Mouse (Mus musculus) CH12.LX (cell line): ENCODE measurements around the gene Myom1.

ENCODE experiments used
- CTCF ChIP-seq, 2 experiments: IDR thresholded peaks in 1 of 2; conservative IDR thresholded peaks in 1 of 2; 2 replicates each; pipeline ENCODE4 v1.5.1; 2011 to 2012; ENCODE audit warnings: low read depth in 2 of 2, low read length in 2 of 2, improper control_type of control experiment in 1 of 2, inconsistent platforms in 1 of 2, mild to moderate bottlenecking in 1 of 2, moderate library complexity in 1 of 2
- E2F4 ChIP-seq: IDR thresholded peaks from 2 replicates; pipeline ENCODE4 v1.6.1; 2011; ENCODE audit warnings: low read depth, low read length, improper control_type of control experiment; ENCODE audit not compliant: insufficient replicate concordance
- EP300 ChIP-seq: IDR thresholded peaks from 2 replicates; pipeline ENCODE4 v1.6.1; 2011; ENCODE audit warnings: low read length, improper control_type of control experiment
- IRF4 ChIP-seq: IDR thresholded peaks from 2 replicates; pipeline ENCODE4 v1.6.1; 2014; ENCODE audit warnings: low read depth, mild to moderate bottlenecking, inconsistent platforms, low read length, improper control_type of control experiment
- KAT2A ChIP-seq: IDR thresholded peaks from 2 replicates; pipeline ENCODE4 v1.6.1; 2012; ENCODE audit warnings: low read length, improper control_type of control experiment, inconsistent platforms; ENCODE audit not compliant: insufficient replicate concordance
- MAX ChIP-seq: IDR thresholded peaks from 2 replicates; pipeline ENCODE4 v1.6.1; 2011; ENCODE audit warnings: low read length, improper control_type of control experiment
- MAZ ChIP-seq: IDR thresholded peaks from 2 replicates; pipeline ENCODE4 v1.6.1; 2012; ENCODE audit warnings: low read depth, mild to moderate bottlenecking, inconsistent platforms, low read length, improper control_type of control experiment, moderate library complexity
- POLR2A ChIP-seq: IDR thresholded peaks from 2 replicates; pipeline ENCODE4 v1.6.1; 2011; ENCODE audit warnings: low read depth, mild to moderate bottlenecking, improper control_type of control experiment, low read length
- SIN3A ChIP-seq: IDR thresholded peaks from 2 replicates; pipeline ENCODE4 v1.6.1; 2012; ENCODE audit warnings: low read length, improper control_type of control experiment, inconsistent platforms
- USF1 ChIP-seq: IDR thresholded peaks from 2 replicates; pipeline ENCODE4 v1.6.1; 2014; ENCODE audit warnings: low read depth, mild to moderate bottlenecking, inconsistent platforms, low read length, improper control_type of control experiment
- USF2 ChIP-seq: conservative IDR thresholded peaks from 2 replicates; pipeline ENCODE4 v1.6.1; 2011; ENCODE audit warnings: low read depth, low read length, improper control_type of control experiment
- ZC3H11A ChIP-seq: IDR thresholded peaks from 2 replicates; pipeline ENCODE4 v1.6.1; 2012; ENCODE audit warnings: low read depth, mild to moderate bottlenecking, inconsistent platforms, low read length, improper control_type of control experiment
- ZKSCAN1 ChIP-seq: IDR thresholded peaks from 2 replicates; pipeline ENCODE4 v1.6.1; 2012; ENCODE audit warnings: low read depth, inconsistent platforms, low read length, improper control_type of control experiment, borderline replicate concordance

DNA sequence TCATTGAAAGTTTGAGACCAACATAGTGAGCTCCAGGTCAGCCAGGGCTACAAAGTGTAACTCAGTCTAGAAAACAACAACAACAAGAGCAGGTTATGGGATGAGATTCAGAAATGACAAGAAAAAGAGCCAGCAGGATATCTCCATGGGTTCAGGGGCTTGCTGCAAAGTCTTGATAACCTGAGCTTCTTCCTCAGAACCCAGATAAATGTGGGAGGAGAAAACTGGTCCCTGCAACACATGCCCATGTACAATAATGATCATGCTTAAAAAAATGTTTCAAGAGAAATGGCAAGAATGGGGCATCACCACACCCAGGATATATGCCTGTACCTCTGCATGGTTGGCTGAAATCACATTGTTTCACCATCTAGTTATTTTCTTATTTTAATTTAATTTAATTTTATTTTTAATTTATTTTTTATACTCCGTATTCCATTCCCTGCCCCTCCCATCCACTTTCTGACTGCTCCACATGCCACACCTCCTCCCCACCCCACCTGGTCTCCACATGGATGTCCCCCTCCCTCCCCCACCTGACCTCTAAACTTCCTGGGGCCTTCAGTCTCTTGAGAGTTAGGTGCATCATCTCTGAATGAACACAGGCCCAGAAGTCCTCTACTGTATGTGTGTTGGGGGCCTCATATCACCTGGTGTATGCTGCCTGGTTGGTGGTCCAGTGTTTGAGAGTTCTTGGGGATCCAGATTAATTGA lies 143.0 kb downstream of the Myom1 start:
- TF ChIP-seq CTCF (conservative IDR thresholded peaks at IDR 0.05 in 1 of 2, IDR thresholded peaks at IDR 0.05 in 1 of 2; ENCODE audit: low read depth in 2 of 2, low read length in 2 of 2), result no peak
- no peak for TF ChIP-seq EP300
- TF ChIP-seq MAX, result no peak
- TF ChIP-seq KAT2A, result no peak
- TF ChIP-seq ZKSCAN1, result no peak
- TF ChIP-seq SIN3A, result no peak
- TF ChIP-seq IRF4, result no peak
- no peak for TF ChIP-seq USF1
- TF ChIP-seq USF2, result no peak
- no peak for TF ChIP-seq E2F4
- TF ChIP-seq ZC3H11A, result no peak
- TF ChIP-seq POLR2A, result no peak
- no peak for TF ChIP-seq MAZ
